Comparison of ENCODE assay signal across 25 mouse cellular contexts in genomic region chr2:116837829-116838228, GRCm38 (mm10). TPM values are rescaled to one million over a fixed set of nuclear protein-coding genes. Genes with fewer than 3 reads are reported as not detected.
"Had no signal": no experiment of that assay in that cellular context is flagged by ENCODE, and none has a peak within 500 bp of the region (broad histone marks: within the 10 kb centered on the region; RNA-seq: fewer than 3 reads in every experiment).

No protein-coding gene starts in this region.

- H3K9ac ChIP-seq: liver, postnatal 0 days; lung, embryonic 15.5 days; midbrain, embryonic 12.5 days; neural tube, embryonic 13.5 days; neural tube, embryonic 15.5 days had no signal

- DNase-seq: liver, postnatal 0 days; right cerebral cortex, postnatal 4 days; spleen, adult 18-20 months; thymus, adult 18-20 months; thymus, postnatal 14 days; thymus, postnatal 36 days had no signal

- H3K27me3 ChIP-seq: lung, embryonic 15.5 days; midbrain, embryonic 12.5 days; neural tube, embryonic 13.5 days; neural tube, embryonic 15.5 days had no signal

- H3K27ac ChIP-seq: lung, embryonic 15.5 days; macrophage; midbrain, embryonic 10.5 days; midbrain, embryonic 12.5 days; neural tube, embryonic 13.5 days; neural tube, embryonic 15.5 days had no signal

- H3K4me1 ChIP-seq: lung, embryonic 15.5 days; neural tube, embryonic 13.5 days had no signal

- ATAC-seq: liver, postnatal 0 days had no signal

- H3K9me3 ChIP-seq: lung, embryonic 15.5 days; midbrain, embryonic 10.5 days; midbrain, embryonic 12.5 days; neural tube, embryonic 13.5 days; neural tube, embryonic 15.5 days had no signal

- H3K4me3 ChIP-seq: lung, embryonic 15.5 days; midbrain, embryonic 10.5 days; midbrain, embryonic 12.5 days; myocyte; neural tube, embryonic 13.5 days; neural tube, embryonic 15.5 days had no signal

- H3K4me2 ChIP-seq: lung, embryonic 15.5 days; midbrain, embryonic 12.5 days; neural tube, embryonic 13.5 days; neural tube, embryonic 15.5 days had no signal

- H3K36me3 ChIP-seq: lung, embryonic 15.5 days; midbrain, embryonic 10.5 days; midbrain, embryonic 12.5 days; neural tube, embryonic 13.5 days; neural tube, embryonic 15.5 days had no signal

RNA-seq across cellular contexts. Expression of gene Tmco5, which starts 40.7 kb away (rescaled TPM):
- total RNA-seq: megakaryocyte progenitor cell, adult 5-6 weeks; megakaryocyte-erythroid progenitor cell, adult 5-6 weeks had no signal
- polyA plus RNA-seq: liver, postnatal 0 days; lung, adult 2 months; lung, embryonic 15.5 days; lung, postnatal 0 days; macrophage; midbrain, embryonic 10.5 days; midbrain, embryonic 12.5 days; midbrain, embryonic 14.5 days; midbrain, embryonic 16.5 days; myocyte; neural tube, embryonic 11.5 days; neural tube, embryonic 13.5 days; neural tube, embryonic 15.5 days; small intestine, adult 2 months; stomach, embryonic 14.5 days; stomach, embryonic 16.5 days; thymus, postnatal 0 days; urinary bladder, adult 2 months had no signal
